Mouse (Mus musculus) neural tube, embryonic 12.5 days (tissue): ENCODE measurements around the gene Kbtbd13. TPM values are rescaled to one million over a fixed set of nuclear protein-coding genes. Genes with fewer than 3 reads are reported as not detected.

ENCODE experiments used
- ATAC-seq: fragments of 200-750 bp; cut with Nextera tagmentation; 2 replicates; pipeline ENCODE4 v1.8.0; 2017; ENCODE audit warnings: low read depth, mild to moderate bottlenecking, moderate TSS enrichment, moderate library complexity; ENCODE audit not compliant: low FRiP score
- H3K27ac ChIP-seq: fragments of 300-500 bp; sonication (generic); 2 replicates; pipeline ENCODE4 v1.5.1; 2016
- H3K27me3 ChIP-seq: fragments of 300-500 bp; sonication (generic); replicated peaks from 2 replicates; pipeline ENCODE4 v1.6.1; 2016; ENCODE audit warnings: mild to moderate bottlenecking
- H3K36me3 ChIP-seq: fragments of 300-500 bp; sonication (generic); 2 replicates; pipeline ENCODE4 v1.6.1; 2016; ENCODE audit warnings: mild to moderate bottlenecking
- H3K4me1 ChIP-seq: fragments of 300-500 bp; sonication (generic); 2 replicates; pipeline ENCODE4 v1.6.1; 2016
- H3K4me2 ChIP-seq: fragments of 300-500 bp; sonication (generic); replicated peaks from 2 replicates; pipeline ENCODE4 v1.6.1; 2016; ENCODE audit warnings: mild to moderate bottlenecking
- H3K4me3 ChIP-seq: fragments of 300-500 bp; sonication (generic); 2 replicates; pipeline ENCODE4 v1.5.1; 2016
- H3K9ac ChIP-seq: fragments of 300-500 bp; sonication (generic); 2 replicates; pipeline ENCODE4 v1.6.1; 2016; ENCODE audit warnings: mild to moderate bottlenecking
- H3K9me3 ChIP-seq: fragments of 300-500 bp; sonication (generic); 2 replicates; pipeline ENCODE4 v1.6.1; 2016; ENCODE audit warnings: mild to moderate bottlenecking
- WGBS: fragments of 180-500 bp; shearing (Covaris S2); methylation state at CpG from one replicate; pipeline ENCODE4 v1.1.7; 2016; 5-methylcytosine and 5-hydroxymethylcytosine counted together
- polyA plus RNA-seq: library from polyadenylated mRNA; unstranded; fragments of >200 nt; fragmentation: Nextera tagmentation; extraction: Ambion mirVana; gene quantifications from 2 replicates; pipeline ENCODE4 v1.2.1, GENCODE M21; 2016

Kbtbd13 gene
- 0.81 and 0.86 TPM in 2 replicates for polyA plus RNA-seq

DNA sequence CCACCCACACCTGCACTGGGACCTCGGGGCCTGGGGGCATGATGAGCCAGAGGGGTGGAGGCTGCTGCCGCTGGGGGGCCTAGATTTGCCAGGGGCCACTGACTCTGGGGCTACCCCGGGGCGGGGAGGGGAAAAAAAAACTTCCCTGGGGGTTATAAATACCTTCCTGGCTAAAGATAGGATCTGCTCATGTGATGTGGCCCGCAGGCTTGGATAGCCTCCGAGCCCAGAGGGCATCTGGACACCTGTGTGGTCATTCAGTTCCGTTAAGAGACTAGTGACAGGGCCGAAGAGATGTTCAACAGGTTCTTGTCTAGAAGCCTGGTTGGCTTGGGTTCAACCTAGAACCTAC, at the start of gene Kbtbd13:
Gene Kbtbd13, minus strand, starts transcription at position 40 of the 352 bp plus-strand sequence.
- Histone ChIP-seq H3K9ac (no peak within 1 kb of the TSS; the same call in 1 of the 2 replicates), H3K4me2 (peak within 1 kb of the TSS; percentile 63), H3K27me3 (peaks cover 44% of the 10 kb centered on the region), H3K36me3 (no peaks in the 10 kb centered on the region), H3K4me1 (peaks cover 5% of the 10 kb centered on the region; the same call in 1 of the 2 replicates), H3K27ac (no peak within 1 kb of the TSS), H3K9me3 (no peaks in the 10 kb centered on the region), H3K4me3 (peak within 1 kb of the TSS; percentile 37)
- ATAC-seq: no peak
- 39% methylated on average over 8 of the region's 8 CpGs for WGBS

DNA sequence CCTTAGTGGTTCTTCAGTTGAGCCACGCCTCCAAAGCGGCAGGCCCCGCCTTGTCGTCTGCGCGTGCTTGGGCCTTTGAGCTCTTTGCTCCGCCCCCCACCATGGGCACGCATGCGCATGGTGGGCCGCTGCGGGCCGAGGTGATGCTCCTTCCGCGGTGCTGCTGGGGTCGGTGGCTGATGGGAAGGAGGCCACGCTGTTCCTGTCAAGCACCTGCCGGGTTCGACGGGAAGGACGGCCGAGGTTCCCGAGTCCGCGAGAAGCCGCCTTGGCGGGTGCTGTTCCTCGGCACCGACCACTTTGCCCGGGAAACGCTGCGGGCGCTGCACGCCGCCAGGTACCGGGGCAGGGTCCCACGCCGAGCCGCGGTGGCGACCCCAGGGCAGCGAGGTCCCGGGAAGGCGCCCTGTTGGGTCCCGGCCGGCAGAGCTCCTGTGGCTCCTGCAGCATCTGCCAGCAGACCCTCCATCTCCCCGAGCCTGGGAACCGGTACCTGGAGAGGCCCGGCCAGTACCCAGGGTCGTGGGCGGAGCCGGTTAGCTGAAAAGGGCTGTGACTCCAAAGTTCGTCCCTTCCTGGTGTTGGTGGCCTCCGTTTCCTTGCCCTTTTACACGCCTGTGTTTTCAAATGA, 44.3 kb upstream of the Kbtbd13 start, which contains the start of gene Mtfmt:
Gene Mtfmt, plus strand, starts transcription at position 112 of the 631 bp plus-strand sequence.
- H3K4me2 ChIP-seq: peak within 1 kb of the TSS; percentile 74
- peak; percentile 93 for ATAC-seq
- peaks cover 4% of the 10 kb centered on the region for H3K4me1 ChIP-seq
- peak within 1 kb of the TSS; percentile 86 for H3K9ac ChIP-seq
- H3K36me3 ChIP-seq: peaks cover 13% of the 10 kb centered on the region
- H3K27ac ChIP-seq: no peak within 1 kb of the TSS
- peak within 1 kb of the TSS; percentile 92 for H3K4me3 ChIP-seq
- H3K27me3 ChIP-seq: no peaks in the 10 kb centered on the region
- no peaks in the 10 kb centered on the region for H3K9me3 ChIP-seq
- WGBS: under 1% methylated on average over 54 of the region's 54 CpGs

DNA sequence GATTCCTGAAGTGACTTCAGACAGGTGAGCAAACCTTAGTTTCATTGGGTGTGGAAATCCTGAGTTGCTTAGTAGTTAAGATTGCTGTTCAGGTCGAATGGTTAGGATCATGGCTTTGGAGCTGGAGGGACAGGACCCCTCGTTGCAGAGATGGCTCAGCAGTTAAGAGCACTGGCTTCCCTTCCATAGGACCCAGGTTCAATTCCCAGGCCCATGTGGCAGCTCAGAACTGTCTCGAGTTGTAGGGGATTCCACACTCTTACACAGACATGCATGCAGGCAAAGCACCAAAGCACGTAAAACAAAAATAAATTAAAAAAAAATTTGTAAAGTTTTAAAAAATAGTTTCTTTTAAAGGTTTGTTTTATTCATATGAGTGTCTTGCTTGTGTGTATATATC, 43.8 kb upstream of the Kbtbd13 start:
- Histone ChIP-seq H3K36me3 (peaks cover 7% of the 10 kb centered on the region; the same call in 1 of the 2 replicates), H3K9me3 (no peaks in the 10 kb centered on the region), H3K9ac (no peak overlapping the region), H3K4me1 (peaks cover 4% of the 10 kb centered on the region), H3K4me2 (no peak overlapping the region), H3K27ac (no peak overlapping the region), H3K27me3 (no peaks in the 10 kb centered on the region), H3K4me3 (no peak overlapping the region)
- ATAC-seq: peak; percentile 56; the same call in 1 of the 2 replicates
- WGBS: 75% methylated on average over 4 of the region's 4 CpGs

DNA sequence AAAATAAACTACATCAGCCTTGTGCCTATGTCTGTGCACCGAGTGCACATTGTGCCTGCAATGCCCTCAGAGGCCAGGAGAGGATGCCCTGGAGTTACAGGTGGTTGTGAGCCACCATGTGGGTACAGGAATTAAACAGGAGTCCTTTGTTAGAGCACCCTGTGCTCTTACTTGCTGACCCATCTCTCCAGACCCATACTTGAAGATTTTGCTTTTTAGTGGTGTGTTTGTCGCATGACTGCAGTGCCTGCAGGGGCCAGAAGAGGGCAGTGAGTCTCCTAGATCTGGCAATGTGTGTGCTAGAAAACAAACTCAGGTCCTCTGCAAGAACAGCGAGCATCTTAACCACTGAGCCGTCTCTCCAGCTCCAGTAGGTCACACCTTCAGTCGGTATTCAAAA, 42.7 kb upstream of the Kbtbd13 start:
- no peak overlapping the region for H3K27ac ChIP-seq
- peaks cover 4% of the 10 kb centered on the region for H3K4me1 ChIP-seq
- H3K4me3 ChIP-seq: no peak overlapping the region
- no peak overlapping the region for H3K9ac ChIP-seq
- no peak for ATAC-seq
- H3K36me3 ChIP-seq: peaks cover 3% of the 10 kb centered on the region; the same call in 1 of the 2 replicates
- whole genome bisulfite sequencing: 67% methylated on average over 5 of the region's 5 CpGs
- H3K4me2 ChIP-seq: no peak overlapping the region
- no peaks in the 10 kb centered on the region for H3K9me3 ChIP-seq
- H3K27me3 ChIP-seq: no peaks in the 10 kb centered on the region

DNA sequence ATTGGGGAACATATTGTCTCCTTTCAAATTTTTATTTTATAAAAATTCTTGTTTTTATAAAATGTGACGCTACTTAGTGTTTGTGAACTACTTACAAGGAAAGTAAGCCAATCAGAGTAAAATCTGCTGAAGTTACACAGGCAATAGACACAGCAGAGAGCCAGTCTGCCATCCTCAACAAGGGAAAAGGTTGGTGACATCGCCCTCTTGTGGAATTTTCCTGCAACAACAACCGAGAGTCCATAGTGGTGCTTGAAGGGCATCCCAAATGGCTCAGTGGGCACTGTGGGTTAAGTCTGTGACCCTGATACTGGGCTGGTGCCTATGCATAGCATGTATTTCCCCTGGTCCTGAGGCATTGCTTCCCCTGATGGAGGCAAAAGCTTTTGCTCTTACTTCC, 40.8 kb upstream of the Kbtbd13 start:
- 2% methylated on average over 3 of the region's 3 CpGs for WGBS
- H3K9ac ChIP-seq: no peak overlapping the region
- H3K27ac ChIP-seq: no peak overlapping the region
- H3K4me1 ChIP-seq: peaks cover 4% of the 10 kb centered on the region
- no peaks in the 10 kb centered on the region for H3K36me3 ChIP-seq
- ATAC-seq: no peak
- H3K9me3 ChIP-seq: no peaks in the 10 kb centered on the region
- no peak overlapping the region for H3K4me3 ChIP-seq
- H3K27me3 ChIP-seq: no peaks in the 10 kb centered on the region
- H3K4me2 ChIP-seq: no peak overlapping the region

DNA sequence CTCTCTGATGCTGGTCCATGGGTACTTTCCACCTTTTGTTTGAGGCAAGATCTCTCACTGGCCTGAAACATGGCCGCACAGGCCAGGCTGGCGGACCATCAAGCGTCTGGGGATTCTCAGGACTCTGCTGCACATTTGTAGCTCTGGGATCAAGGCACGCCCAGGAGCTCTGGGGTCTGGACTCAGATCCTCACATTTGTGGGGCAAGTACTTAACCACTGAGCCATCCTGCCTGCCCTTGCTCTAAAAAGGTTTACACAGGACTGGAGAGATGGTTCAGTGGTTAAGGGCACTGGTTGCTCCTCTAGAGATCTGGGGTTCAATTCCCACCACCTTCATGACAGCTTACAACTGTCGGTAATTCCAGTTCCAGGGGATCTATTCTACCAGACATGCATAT, 39.5 kb upstream of the Kbtbd13 start:
- no peak for ATAC-seq
- WGBS: 89% methylated on average over 5 of the region's 5 CpGs
- H3K4me2 ChIP-seq: no peak overlapping the region
- no peaks in the 10 kb centered on the region for H3K36me3 ChIP-seq
- H3K27me3 ChIP-seq: no peaks in the 10 kb centered on the region
- H3K27ac ChIP-seq: no peak overlapping the region
- no peaks in the 10 kb centered on the region for H3K9me3 ChIP-seq
- no peak overlapping the region for H3K4me3 ChIP-seq
- H3K4me1 ChIP-seq: no peaks in the 10 kb centered on the region
- H3K9ac ChIP-seq: no peak overlapping the region

DNA sequence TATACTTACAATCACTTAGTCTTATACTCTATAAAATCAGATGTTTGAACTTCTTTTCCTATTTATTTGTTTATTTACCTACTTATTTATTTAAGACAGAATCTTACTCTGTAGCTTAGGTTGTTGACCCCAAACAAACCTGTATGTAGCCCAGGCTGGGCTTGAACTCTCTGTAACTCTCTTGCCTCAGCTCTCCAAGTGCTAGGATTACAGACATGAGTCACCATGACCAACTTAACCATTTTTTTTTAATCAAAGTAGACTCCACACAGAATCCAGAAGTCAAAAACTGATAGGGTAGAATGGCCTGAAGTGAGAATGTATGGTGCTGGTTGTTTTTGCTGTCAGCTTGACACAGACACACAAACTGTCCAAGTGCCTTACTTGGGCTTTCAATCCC, 38.9 kb upstream of the Kbtbd13 start:
- H3K27ac ChIP-seq: no peak overlapping the region
- H3K9ac ChIP-seq: no peak overlapping the region
- H3K27me3 ChIP-seq: no peaks in the 10 kb centered on the region
- ATAC-seq: no peak
- H3K36me3 ChIP-seq: no peaks in the 10 kb centered on the region
- H3K4me1 ChIP-seq: no peaks in the 10 kb centered on the region
- H3K4me3 ChIP-seq: no peak overlapping the region
- no peak overlapping the region for H3K4me2 ChIP-seq
- no peaks in the 10 kb centered on the region for H3K9me3 ChIP-seq

DNA sequence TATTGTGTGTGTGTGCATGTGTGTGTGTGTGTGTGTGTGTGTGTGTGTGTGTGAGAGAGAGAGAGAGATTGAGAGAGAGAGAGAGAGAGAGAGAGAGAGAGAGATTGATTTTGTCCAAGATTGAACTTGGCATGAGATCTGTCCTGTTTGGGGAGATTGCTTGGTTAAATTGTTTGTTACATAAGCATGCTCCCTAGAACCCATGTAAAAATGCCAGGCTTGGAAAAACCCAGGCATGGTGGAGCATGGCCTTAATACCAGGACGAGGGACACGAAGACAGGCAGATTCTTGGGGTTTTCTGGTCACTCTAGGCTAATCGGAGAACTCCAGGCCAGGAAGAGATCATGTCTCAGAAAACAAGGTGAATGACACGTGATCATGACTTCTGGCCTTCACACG, 36.6 kb upstream of the Kbtbd13 start:
- no peak overlapping the region for H3K9ac ChIP-seq
- no peak overlapping the region for H3K27ac ChIP-seq
- H3K27me3 ChIP-seq: no peaks in the 10 kb centered on the region
- no peak overlapping the region for H3K4me2 ChIP-seq
- no peaks in the 10 kb centered on the region for H3K4me1 ChIP-seq
- WGBS: 90% methylated on average over 5 of the region's 5 CpGs
- no peak overlapping the region for H3K4me3 ChIP-seq
- no peak for ATAC-seq
- no peaks in the 10 kb centered on the region for H3K36me3 ChIP-seq
- no peaks in the 10 kb centered on the region for H3K9me3 ChIP-seq

DNA sequence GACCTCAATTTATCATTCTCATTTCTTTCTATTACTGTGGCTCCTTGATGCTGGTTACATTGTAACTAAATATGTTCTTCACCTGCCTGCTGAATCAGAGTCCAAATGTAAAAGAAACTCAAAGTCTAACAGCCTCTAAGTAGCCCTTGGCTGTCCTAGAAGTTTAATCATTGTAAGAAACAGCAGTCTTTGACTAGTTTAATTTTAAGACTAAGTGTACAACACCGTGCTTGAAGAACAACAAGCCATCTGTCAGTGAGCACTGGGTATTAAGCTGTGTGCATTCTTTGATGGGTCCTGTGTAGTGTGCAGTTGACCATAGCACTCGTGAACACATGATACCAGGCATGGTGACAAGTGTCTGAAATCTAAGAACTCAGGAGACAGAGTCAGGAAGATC, 36.1 kb upstream of the Kbtbd13 start:
- H3K27ac ChIP-seq: no peak overlapping the region
- H3K9me3 ChIP-seq: no peaks in the 10 kb centered on the region
- WGBS: 84% methylated on average over 2 of the region's 2 CpGs

DNA sequence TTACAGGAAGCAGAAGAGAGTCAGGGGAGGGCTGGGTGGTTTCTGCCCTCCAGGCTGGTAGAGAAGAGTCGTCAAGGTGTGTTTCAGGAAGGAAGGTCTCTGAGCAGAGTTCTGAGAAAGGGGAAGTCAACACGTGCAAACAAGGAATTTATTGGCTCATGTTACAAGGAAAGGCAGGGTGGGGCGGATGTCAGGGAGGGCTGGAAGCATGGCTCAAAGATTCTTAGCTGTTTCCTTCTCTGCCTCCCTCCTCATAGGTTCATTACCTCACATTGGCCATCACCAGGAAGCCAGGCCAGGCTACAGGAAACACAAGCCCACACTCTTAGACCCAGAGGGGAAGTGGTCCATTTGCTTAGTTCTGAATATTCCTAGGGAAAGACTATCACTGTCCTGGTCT, 32.9 kb upstream of the Kbtbd13 start:
- Histone ChIP-seq H3K9me3 (no peaks in the 10 kb centered on the region), H3K4me1 (no peaks in the 10 kb centered on the region), H3K36me3 (no peaks in the 10 kb centered on the region), H3K27me3 (no peaks in the 10 kb centered on the region), H3K27ac (no peak overlapping the region), H3K4me3 (no peak overlapping the region), H3K9ac (no peak overlapping the region), H3K4me2 (no peak overlapping the region)
- ATAC-seq: no peak
- WGBS: 45% methylated on average over 3 of the region's 3 CpGs

More for the DNA sequence above, 36.1 kb upstream of the Kbtbd13 start:
- no peaks in the 10 kb centered on the region for H3K27me3 ChIP-seq
- no peak overlapping the region for H3K4me2 ChIP-seq
- H3K9ac ChIP-seq: no peak overlapping the region
- no peak for ATAC-seq
- no peaks in the 10 kb centered on the region for H3K36me3 ChIP-seq
- no peaks in the 10 kb centered on the region for H3K4me1 ChIP-seq
- H3K4me3 ChIP-seq: no peak overlapping the region

DNA sequence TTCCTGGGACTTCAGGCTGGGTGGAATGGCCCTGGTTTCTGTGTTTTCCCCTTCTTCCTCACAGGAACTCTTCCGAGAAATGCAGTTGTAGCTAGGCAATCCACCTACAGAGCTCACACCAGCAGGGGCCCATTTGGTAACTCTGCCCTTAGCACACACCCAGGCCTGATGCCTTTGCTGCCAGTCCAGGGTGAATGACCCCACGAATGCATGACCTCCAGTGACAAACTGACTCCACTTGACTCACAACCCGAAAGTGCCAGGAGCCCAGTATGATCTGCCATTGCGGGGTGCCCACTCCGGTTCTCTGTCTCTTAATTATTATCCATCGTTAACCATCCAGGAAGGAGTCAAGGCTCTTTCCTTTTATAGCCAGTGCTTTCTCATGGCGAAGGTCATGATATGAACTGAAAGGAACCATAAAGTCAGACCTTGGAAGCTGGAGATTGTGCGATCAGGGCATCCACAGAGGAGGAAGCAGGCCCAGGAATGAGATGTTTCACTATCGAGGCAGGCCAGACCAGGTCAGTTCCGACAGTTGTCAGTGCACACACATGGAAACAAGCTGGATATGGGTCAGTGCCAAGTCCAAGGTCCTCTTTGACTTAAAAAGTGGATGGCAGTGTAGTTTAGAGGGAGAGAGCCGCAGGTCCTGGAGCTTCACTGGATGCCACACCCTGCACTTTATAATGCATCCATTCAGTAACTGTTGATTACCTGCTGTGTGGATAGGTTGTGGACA, 31.5 kb upstream of the Kbtbd13 start, which contains the start of gene Slc51b:
Gene Slc51b, minus strand, starts transcription at position 196 of the 742 bp plus-strand sequence.
- Histone ChIP-seq H3K27ac (no peak within 1 kb of the TSS), H3K9me3 (no peaks in the 10 kb centered on the region), H3K4me1 (no peaks in the 10 kb centered on the region), H3K4me3 (no peak within 1 kb of the TSS), H3K9ac (no peak within 1 kb of the TSS), H3K4me2 (no peak within 1 kb of the TSS), H3K36me3 (no peaks in the 10 kb centered on the region), H3K27me3 (no peaks in the 10 kb centered on the region)
- 84% methylated on average over 11 of the region's 11 CpGs for WGBS
- no peak for ATAC-seq

DNA sequence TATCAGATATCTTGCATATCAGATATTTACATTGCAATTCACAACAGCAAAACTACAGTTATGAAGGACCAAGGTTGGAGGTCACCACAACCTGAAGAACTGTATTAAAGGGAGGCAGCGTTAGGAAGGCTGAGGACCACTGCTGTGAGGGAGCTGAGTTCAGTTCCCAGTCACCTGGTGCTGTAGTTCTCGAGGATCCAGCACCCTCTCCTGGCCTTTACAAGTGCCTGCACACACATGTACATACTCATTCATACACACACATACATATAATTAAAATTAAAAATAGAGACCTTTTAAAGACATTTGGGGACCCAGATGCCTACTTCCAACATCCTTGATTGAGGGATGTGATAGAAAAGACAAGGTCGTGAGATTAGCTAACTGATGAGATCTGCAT, 28.2 kb upstream of the Kbtbd13 start:
- Histone ChIP-seq H3K27me3 (no peaks in the 10 kb centered on the region), H3K4me2 (no peak overlapping the region)

More for the DNA sequence above, 28.2 kb upstream of the Kbtbd13 start:
- Histone ChIP-seq H3K27ac (no peak overlapping the region), H3K4me3 (no peak overlapping the region), H3K9ac (no peak overlapping the region), H3K4me1 (no peaks in the 10 kb centered on the region), H3K36me3 (no peaks in the 10 kb centered on the region), H3K9me3 (no peaks in the 10 kb centered on the region)
- WGBS: 73% methylated on average over 3 of the region's 3 CpGs
- no peak for ATAC-seq
